Mouse (Mus musculus) heart, postnatal 36 days (tissue): ENCODE results near the gene Zfp870. TPM values are rescaled to one million over a fixed set of nuclear protein-coding genes. Genes with fewer than 3 reads are reported as not detected.

ENCODE experiments used
- DNase-seq, 2 experiments: peaks; one replicate each; pipeline ENCODE4 v3.0.0; 2021 to 2022
- intact Hi-C: fragments of 180-260 bp; cut with DNase I; formaldehyde crosslinking; loops from one replicate; pipeline ENCODE4 v1.15.1; 2025
- total RNA-seq, 2 experiments: library from RNA; stranded (reverse); gene quantifications; 2 replicates each; pipeline ENCODE4 v1.2.3; 2021

Zfp870 gene
- total RNA-seq, result 1 to 10 TPM; 6.5 to 9.9 TPM

DNA sequence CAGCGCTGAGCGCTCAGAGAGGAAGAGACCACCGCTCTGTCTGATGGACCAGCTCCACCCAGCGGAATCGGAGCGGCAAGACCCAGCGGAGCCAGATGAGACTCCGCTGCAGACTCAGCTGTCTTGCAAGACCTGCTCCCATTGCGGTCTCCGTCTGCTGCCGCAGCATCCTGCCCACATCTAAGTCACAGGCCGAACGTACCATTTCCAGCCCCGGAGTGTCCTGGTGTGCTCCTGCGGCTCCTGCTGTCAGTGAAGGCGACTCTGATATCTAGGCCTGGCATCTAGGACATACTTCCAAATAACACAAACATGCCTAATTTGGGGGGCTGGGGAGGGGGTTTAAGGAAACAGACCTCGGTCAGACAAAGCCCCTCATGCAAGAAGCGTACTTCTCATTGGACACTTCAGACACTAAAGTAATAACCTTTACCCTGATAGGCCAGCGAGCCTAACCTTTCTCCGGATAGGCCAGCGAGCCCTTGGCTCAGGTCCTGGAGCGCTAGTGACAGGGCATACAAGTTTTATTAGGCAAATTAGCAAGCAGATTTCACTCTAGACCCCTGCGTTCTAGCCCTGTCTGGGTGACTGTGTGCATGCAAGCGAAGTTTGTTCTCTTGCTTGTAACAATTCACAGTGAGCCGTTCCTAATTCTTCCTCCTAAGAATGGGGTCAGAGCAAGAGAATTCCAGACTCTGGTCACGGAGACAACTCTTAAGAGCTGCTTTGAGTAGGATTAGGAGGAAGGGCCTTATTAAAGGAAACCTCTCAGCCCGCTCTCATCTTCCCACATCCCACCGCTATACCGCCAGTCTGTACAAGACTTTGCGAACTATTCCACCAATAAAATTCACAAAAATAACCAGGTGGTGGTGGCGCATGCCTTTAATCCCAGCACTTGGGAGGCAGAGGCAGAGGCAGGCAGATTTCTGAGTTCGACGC is at the start of gene Zfp870:
Gene Zfp870, minus strand, starts transcription at position 404 of the 942 bp plus-strand sequence.
- intact Hi-C loops, result loop anchor here (2.0 to 5.0 kb wide), 2 partner anchors 56 to 201 kb away; partner anchors contain the start of gene Cyp4f13
- peak; percentile 82 to 88 for DNase-seq

GRCm38 (mm10) chr17:32939831-32940230 is 48.4 kb upstream of the Zfp870 start:
- intact Hi-C loops, result no loop called here
- DNase-seq, result no peak

GRCm38 (mm10) chr17:32927803-32928202 is 36.4 kb upstream of the Zfp870 start:
- intact Hi-C loops, result no loop called here
- DNase-seq, result no peak

- DNase-seq, result peak; percentile 74
- intact Hi-C loops, result no loop called here
These were observed 33.3 kb upstream of the Zfp870 start for GRCm38 (mm10) chr17:32924658-32925312.

DNA sequence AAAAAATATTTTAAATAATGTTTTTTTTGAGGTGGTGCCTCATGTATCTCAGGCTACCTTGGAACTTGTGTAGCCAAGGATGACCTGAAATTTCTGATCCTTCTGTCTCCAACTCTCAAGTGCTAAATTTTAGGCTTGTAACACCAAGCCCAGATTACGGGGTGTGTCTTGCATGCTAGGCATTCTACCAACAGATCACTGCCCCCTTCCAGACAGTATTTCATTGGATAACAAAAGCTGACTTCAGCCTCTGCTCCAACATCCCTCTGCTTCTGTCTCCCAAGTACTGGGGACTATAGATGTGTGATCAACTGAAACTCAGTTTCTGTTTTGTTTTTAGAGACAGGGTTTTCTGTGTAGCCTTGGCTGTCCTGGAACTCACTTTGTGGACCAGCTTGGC is 32.2 kb upstream of the Zfp870 start:
- intact Hi-C loops, result no loop called here
- DNase-seq, result no peak

DNA sequence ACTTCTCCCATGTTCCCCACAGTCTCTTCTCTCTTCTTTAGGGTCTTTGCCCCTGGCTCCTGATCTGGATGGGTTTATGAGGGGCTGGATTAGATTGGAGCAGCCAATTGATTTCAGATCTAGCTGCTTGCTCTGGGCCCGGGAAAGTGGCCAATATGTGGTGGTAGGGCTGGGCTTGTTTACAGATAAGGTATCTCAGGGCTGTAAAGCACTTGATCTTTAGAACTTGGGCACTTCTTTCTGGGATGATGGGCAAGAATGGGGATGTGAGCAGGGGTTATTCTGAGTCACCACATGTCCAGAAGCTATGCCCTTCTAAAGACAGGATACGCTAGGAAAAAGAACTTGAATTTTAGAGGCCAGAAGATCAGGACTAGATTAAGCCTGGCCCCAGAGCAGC is 27.7 kb upstream of the Zfp870 start:
- no peak for DNase-seq
- intact Hi-C loops, result no loop called here

- peak in 1 of 2 experiments; percentile 24 for DNase-seq
These were observed 25.7 kb upstream of the Zfp870 start, which contains the start of gene Cyp4f14 for GRCm38 (mm10) chr17:32917131-32917530. TSS of gene Cyp4f14 (minus strand) at chr17:32917342.

DNA sequence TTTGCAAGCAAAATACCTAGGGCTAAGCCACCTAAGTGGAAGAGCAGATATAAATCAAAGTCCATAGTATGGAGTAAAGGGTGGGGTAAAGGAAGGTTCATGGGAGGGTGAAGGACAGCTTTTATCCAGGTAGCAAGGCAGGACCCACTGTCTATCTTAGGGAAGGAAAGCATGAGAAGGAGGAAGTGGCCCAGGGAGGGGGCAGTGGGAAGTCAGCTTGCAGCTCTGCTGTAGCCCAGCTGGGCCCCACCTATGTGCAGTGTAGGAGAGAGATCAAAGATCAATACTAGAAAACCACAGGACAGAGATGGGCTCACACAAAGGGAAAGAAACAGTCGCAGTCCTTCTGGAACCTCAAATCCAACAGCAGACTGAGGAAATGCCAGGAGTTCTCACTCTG is 24.6 kb upstream of the Zfp870 start:
- intact Hi-C loops, result no loop called here
- DNase-seq, result no peak

More at GRCm38 (mm10) chr17:32917131-32917530, 25.7 kb upstream of the Zfp870 start, which contains the start of gene Cyp4f14:
- intact Hi-C loops, result no loop called here

DNA sequence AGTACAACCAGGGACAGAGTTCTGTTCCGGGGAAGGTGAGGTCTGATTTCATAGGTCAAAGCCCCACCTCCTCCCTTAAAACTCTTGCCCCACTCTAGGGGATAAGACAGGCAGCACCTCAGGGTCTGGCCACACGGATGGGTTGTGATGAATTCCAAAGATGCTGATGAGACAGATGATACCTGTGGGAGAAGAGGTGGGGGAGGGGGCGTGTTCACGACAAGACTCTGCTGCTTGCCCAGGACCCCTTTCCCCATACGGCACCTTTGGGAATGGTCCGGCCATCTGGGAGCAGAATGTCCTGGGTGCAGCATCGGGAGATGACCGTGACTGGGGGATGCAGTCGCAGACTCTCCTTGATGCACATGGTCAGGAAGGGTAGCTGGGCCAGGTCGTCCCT is 14.7 kb upstream of the Zfp870 start:
- no peak for DNase-seq
- intact Hi-C loops, result no loop called here

GRCm38 (mm10) chr17:32905239-32905638 is 13.8 kb upstream of the Zfp870 start:
- peak; percentile 26 to 66 for DNase-seq

DNA sequence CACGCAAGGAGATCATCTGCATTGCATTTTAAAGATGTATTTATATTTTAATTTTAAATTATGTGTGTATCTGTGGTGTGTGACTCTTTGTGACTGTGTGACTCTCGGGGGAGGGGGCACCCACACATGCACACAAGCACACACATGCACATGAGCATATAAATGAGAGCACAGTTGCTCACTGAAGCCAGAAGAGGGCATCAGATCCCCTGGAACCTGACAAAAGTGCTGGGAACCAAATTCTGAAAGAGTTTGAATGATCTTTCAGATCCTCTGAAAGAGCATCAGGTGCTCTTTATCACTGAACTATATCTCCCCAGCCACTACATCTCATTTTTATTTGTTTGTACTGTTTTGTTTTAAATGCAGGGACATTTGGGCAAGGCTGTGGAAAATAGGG is 13.0 kb upstream of the Zfp870 start:
- DNase-seq, result no peak
- intact Hi-C loops, result loop anchor here (1.0 kb wide), 1 partner anchor 47 kb away; no protein-coding TSS in a partner anchor

More at GRCm38 (mm10) chr17:32905239-32905638, 13.8 kb upstream of the Zfp870 start:
- intact Hi-C loops, result no loop called here

GRCm38 (mm10) chr17:32901751-32902525 is 10.5 kb upstream of the Zfp870 start:
- no peak for DNase-seq

DNA sequence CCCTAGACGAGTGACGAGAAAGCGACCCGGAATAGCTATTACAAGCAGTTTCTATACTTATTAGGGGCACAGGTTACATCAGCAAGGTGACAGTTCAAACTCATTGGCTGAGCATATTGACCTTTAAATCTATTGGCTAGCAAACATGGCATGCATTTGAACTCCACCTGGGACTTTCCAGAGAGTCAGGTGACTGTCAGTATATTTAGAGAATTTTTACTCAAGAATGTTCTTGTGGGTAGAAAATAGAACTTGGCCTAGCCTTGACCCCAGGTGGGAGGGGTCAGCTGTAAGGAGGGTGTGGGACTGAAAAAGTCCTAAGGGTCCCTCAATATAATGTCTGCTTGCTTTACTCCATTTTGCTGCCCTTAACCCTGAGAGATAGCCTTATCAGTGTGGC is 4.0 kb upstream of the Zfp870 start:
- intact Hi-C loops, result no loop called here
- no peak for DNase-seq

More at GRCm38 (mm10) chr17:32901751-32902525, 10.5 kb upstream of the Zfp870 start:
- intact Hi-C loops, result no loop called here

DNA sequence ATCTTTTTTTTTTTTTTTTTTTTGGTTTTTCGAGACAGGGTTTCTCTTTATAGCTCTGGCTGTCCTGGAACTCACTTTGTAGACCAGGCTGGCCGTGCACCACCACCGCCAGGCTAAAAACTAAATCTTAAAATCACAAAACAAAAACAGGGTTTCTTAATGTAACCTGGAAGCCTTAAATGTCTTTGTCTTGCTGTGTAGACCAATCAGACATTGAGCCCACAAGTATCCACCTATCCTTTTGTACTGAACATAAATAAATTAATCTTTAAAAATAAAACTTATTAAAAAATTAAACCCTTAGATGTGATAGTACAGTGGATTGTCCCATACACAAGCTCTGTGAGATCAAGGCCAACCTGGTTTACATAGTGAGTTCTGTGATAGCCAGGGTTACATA is 2.5 kb upstream of the Zfp870 start:
- intact Hi-C loops, result loop anchor here (5.0 kb wide), 1 partner anchor 53 kb away; the partner anchor contains the start of gene Cyp4f13
- no peak for DNase-seq

DNA sequence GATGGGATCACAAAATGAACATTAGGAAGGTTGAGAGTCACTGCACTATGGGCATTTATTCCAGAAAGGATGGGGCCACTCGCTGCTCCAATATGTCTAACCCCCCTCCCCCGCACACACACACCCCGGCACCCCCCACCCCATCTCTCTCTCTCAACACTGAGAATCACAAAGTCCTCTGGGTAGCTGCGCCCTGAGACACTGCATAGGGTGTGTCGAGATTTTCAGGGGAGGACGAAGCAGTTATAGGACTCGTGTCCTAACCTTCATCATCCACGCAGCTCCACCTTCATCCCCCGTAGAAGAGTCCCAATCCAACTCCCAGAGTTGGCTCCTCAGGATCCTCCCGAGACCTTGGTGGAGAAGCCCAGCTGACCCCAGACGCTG is 597 bp downstream of the Zfp870 start:
- no peak for DNase-seq
- intact Hi-C loops, result loop anchor here (2.0 to 5.0 kb wide), 2 partner anchors 56 to 202 kb away; partner anchors contain the start of gene Cyp4f13

DNA sequence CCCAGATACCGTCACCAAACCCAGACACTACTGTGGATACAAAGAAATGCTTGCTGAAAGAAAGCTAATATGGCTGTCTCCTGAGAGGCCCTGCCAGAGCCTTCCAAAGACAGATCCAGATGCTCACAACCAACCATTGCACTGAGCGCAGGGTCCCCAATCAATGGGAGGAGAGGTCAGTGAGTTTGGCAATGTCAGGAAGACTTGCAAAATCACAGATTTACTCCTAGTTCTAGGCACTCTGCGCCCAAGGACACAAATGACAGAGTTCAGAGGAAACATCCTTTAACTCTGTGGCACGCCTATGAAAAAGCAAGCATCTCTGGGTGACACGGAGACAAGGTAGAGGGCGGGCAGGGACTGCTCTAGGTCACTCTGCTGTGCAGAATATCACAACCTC is 1.8 kb downstream of the Zfp870 start:
- DNase-seq, result no peak
- intact Hi-C loops, result loop anchor here (2.0 to 5.0 kb wide), 2 partner anchors 58 to 203 kb away; partner anchors contain the start of gene Cyp4f13

GRCm38 (mm10) chr17:32880320-32881218 is 10.9 kb downstream of the Zfp870 start:
- intact Hi-C loops, result no loop called here
- no peak for DNase-seq

- intact Hi-C loops, result no loop called here
These were observed 12.7 kb downstream of the Zfp870 start for GRCm38 (mm10) chr17:32878773-32879172.

DNA sequence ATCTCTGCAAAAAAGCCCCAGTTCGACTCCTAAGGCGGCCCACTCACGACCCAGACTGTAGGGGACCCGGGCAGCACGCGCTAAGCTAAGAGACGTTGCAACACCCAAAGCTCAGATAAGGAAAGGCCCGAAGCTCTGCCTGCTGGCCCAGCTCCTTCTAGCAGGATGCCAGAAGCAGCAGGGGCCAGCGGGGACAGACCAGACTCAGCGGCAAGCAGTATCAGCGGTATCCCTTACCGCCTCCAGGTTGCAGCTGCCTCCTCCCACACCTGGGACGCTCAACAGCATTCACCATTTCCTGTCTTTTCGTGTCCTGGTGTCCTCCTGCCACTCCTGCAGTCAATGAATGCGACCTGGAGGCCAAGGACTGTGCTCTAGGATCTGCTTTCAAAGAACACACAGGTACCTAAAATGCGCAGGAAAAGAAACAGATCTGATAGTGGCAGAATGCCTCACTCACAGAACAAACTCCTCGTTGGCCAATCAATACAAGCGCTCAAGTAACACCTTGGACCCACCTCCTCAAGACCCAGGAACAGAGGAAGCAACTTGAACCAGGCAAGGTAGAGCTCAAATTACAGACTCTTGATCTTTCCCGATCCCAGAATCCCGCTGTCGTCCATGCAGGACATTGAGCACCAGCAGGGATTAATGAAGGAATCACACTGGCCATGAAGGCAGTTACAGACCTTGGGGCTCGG is 13.8 kb downstream of the Zfp870 start:
- intact Hi-C loops, result no loop called here
- DNase-seq, result no peak

More at GRCm38 (mm10) chr17:32878773-32879172, 12.7 kb downstream of the Zfp870 start:
- no peak for DNase-seq
